Mouse (Mus musculus): Measurements from ENCODE around the gene Tmem145.

Tmem145 gene

DNA sequence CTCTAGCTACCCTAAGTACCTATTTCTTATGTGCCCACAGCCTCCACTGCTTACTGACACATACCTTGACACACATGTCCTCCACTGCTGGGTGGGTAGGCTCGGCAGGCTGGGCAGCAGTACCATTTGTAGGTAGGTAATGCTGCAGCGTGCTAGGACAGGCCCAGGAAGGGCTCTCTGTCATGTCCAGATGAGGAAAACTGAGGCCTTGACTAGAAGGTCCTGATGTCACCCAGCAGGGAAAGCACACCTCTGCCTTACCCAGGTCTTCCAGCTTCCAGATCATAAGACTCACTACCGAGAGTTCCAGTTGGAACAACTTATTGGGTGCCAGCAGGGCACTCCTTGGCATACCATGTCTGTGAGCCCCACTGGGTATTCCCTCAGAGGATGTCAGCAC lies 30.9 kb upstream of the Tmem145 start:
- ATAC-seq (ENCODE audit: insufficient number of reproducible peaks, low FRiP score, low TSS enrichment) = no peak

DNA sequence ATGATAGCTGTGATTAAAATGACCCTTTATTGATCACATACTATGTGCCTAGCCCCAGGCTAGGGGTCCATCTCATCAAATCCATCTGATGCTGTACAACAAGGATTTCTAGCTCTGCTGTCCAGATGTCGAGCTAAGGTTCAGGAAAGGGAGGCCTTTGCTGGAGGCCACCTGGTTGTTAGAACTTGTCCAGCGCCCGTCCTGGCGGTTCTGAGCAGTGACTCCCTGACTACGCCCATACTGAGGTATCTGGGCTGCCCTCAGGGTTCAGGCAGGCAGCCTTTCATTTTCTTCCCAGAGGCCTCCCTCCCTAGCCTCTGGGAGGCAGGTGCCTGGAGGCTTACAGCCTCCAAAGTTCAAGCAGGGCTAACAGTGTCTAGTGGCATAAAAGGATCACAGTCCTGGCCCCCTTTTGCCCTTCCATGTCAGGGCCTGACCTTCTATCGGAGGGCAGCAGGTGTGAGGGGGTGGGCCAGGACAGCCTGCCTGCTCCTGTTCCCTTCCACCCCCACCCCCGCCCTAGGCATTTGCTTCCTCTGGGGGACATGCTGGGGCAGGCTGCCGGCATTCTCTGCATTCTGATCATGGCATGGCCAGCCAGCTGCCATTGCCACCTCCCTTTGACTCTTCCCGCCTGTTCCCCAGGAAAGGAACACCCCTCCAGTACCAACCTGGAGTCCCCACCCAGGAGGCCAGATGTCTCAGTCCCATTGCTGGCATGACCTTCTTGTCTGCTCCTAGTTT lies 30.2 kb upstream of the Tmem145 start:
- ATAC-seq (ENCODE audit: insufficient number of reproducible peaks, low FRiP score, low TSS enrichment) = no peak

DNA sequence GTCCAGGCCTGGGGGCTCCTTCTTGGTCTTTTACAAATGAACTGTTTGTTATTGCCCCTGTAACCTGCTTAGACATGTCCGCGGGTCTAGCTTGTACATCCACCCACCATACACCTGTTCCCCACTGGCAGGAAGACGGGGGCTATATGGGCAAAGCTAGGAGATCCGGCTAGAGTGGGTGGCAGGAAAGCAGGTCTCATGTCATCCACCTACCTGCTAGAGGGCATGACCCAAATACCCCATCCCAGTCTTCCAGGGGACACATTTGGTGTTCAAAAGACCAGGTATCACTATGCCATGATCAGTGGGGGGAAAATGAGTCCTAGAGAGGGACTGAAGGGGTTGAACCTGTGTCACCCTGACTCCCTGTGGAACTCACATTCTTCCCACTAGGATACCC lies 28.5 kb upstream of the Tmem145 start:
- ATAC-seq (ENCODE audit: insufficient number of reproducible peaks, low FRiP score, low TSS enrichment) = no peak

DNA sequence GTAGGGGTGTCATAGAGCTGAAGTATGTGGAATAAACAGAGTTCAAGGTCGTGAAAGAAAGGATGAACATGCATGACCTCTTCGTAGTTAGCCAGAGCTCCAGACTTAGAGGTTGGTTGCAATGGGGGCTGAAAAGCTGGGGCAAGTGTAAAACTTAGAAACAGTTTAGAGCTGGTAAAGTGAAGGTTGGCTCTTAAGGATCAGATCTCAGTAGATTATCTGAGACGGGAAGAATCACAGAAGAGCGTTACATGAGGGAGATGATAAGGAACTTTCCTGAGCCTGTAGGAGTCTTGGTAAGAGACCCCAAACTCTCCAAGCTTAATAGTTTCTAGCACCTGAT lies 27.9 kb upstream of the Tmem145 start:
- no peak for ATAC-seq (ENCODE audit: insufficient number of reproducible peaks, low FRiP score, low TSS enrichment)

DNA sequence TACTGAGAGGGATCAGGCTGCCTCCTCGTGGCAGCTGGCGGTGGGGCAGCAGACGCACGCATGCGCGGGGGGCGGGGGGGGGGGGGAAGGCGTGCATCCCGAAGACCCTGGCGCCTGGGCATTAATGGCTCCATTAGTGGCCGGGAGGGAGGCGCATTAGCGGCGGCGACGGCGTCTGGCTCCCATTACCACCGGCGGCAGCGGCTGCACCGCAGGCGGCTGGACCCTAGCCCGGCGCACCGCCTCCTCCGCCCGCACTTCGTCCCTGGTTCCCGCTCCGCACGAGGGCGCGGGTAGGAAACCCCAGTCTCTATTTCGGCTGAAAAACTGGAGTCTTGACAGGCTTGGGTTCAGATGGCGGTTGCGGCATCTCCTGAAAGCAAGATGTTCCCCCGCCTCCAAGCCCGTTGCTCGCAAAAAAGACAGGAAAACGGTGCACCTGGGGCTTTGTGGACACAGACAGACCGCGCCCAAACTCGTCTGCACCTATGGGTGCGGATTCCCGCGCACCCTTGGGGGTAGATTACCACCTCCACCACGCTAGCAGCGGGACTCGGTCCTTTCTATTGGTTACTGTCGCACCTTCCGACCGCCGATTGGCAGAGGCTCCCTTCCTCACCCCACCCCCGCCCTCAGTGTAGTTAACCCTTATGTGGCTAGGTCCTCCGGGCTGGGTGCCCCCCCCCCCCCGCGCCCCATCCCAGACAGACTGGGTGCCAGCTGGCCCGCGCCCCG lies 27.4 kb upstream of the Tmem145 start:
- ATAC-seq (ENCODE audit: insufficient number of reproducible peaks, low FRiP score, low TSS enrichment) = peak; percentile 23; the same call in 1 of the 2 replicates

DNA sequence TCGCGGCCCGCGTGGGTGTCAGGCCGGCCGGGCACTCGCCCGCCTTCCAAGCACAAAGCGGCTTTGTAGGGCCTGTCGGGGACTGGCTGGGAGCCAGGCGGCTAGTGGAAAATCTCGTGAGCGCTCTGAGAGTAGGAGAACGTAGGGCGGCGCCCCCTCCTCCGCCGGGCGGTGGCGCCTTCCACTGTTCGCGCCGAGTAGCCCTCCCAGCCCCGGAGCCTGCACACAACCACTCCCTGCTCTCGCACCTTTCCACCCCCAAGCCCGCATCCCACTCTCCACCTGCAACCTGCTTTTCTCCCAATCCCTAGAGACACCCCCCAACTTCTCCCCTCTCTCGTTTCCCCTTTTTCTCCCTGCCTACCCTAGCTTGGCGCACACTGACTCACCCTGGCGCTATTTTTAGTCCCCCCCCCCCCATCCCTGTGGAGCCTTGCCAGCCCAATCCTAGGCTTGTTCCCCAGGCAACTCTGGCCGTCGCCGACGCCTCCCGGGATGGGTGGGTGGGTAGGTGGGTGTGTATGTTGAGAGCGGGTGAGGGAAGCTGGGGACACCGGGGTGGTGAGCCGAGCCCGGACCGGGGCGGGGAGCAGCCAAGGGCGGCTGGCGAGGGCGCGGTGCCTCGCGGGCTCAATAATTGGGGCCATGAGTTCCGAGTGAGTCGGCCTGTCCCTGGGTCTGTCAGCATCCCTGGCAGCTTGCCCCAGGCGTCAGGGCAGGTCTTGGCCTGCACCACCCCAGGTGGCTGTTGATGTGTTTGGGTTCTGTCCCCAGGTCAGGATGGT lies 26.6 kb upstream of the Tmem145 start:
- ATAC-seq (ENCODE audit: insufficient number of reproducible peaks, low FRiP score, low TSS enrichment) = peak; percentile 14; the same call in 1 of the 2 replicates

DNA sequence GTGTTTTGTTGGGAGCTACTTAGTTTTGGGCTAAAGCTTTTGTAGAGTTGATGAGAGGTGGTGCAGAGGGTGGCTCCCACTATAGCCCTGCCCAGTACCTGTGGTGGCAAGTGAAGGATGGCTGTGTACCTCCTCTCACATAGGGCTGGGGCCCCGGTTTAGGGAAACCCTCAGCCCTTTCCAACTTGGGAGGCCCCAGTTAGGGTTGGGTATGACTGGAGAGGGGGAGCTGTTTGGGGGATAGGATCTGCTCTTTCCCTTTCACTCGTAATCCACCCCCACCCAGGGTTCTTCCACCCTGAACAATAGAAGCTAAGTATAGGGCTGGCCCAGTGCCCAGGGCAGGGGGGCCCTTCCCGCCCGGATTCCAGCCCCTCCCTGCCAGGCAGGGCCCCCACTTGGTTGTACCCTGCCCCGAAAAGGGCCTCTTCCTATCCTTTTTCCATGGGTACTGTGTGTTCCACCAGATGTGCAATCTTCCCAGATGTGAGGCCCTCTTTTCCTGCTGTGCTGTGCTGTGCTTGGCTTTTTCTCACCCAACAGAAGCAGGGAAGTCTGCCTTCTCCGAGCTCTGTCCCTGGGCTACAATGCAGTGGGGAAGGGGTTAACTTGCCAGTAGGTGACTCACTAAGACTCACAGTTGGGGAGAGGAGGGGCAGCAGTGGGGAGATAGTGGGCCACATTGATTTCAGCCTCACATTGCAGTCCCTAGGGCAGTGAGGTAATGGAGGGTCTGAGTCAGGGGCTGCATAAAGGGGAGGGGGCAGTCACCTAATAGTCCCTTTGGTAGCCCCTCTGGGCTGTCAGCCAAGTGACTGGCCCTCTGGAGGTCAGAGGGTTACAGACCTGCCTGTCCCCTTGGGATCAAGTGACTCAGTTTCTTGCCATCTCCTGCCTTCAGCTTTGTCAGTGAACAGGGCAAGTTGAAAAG lies 25.8 kb upstream of the Tmem145 start:
- no peak for ATAC-seq (ENCODE audit: insufficient number of reproducible peaks, low FRiP score, low TSS enrichment)

DNA sequence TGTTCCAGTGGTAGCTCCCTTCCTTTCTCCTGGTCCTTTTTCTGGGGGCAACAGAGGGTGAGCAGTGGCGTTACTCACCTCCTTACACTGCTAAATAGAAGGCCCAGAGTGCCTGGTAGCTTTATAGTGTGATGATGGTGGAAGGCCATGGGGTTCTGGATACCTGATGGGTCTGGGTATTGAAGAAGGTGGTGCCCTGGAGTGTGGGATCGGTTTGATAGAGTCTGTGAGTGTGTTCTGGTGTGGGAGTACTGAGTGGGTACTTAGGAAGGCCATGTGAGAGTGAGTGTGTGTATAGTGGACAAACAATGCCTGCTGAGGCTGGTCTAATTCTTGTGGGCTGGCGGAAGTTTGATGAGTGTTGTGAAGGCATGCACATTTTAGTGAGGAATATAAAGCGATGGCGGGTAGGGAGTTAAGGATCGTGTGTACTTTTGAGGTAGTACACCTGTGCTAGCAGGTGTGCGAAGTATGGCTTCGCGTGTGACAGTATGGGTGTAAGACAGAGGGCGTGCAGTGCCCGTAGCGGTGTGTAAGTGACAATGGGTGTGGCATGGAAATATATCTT lies 24.7 kb upstream of the Tmem145 start:
- ATAC-seq (ENCODE audit: insufficient number of reproducible peaks, low FRiP score, low TSS enrichment) = no peak

DNA sequence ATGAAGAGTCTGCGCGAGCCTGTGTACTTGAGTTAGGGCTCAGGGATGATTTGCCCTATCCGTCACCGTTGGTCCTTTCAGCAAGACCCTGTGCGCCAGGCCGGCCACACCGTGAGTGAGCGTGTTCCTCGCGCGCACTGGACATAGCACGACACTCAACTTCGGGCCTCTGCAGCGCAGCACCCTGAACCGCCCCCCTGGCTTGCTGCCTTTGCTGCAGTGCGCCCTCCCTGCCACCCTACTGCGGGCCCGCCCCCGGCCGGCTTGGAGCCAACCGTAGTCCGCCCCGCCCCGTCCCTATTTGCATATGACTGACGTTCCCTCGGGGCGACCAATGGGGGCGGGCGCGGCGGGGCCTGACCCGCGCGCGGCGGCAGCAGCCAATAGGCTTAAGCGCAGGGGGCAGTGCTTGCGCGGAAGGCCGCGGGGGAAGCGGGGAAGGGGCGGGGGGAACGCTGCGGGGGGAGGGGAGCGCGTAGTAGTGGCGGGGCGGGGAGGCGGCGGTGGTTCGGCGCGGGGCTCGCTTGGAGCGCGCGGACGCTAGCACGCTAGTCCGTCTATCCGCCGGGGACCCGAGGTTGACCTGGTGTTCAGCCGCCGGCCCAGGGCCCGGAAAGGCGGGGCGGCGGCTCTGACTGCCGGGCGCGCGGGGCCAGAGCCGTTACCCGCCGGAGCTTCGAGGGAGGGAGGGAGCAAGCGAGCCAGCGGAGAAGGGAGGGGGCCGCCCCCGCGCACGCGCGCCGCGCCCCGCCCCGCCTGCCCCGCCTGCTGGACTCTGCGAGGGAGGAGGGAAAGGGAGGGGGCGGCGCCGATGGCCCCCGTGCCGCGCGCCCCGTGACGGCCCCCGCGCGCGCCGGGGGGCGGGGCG lies 23.9 kb upstream of the Tmem145 start:
- ATAC-seq (ENCODE audit: insufficient number of reproducible peaks, low FRiP score, low TSS enrichment) = peak; percentile 41; the same call in 1 of the 2 replicates

DNA sequence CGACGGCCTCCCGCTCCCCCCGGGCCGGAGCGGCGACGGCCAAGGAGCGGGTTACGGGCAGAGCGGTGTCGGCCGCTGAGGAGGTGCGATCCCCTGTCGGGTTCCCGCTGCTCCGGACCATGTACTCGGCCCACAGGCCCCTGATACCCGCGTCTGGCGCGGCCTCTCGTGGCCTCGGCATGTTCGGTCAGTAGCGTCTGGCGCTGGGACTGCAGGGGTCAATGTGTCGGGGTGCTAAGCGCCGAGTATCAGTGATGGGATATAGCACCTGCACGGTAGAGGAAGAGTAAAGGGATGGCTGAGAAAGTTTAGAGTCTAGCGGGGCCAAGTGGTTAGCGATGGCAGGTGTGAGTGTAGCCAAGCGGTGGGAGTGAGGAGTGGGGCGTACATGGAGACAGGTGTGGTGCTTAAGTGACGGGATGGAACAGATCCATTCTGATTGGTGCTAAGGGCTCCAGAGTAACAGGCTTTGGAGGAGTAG lies 23.1 kb upstream of the Tmem145 start:
- ATAC-seq (ENCODE audit: insufficient number of reproducible peaks, low FRiP score, low TSS enrichment) = no peak

DNA sequence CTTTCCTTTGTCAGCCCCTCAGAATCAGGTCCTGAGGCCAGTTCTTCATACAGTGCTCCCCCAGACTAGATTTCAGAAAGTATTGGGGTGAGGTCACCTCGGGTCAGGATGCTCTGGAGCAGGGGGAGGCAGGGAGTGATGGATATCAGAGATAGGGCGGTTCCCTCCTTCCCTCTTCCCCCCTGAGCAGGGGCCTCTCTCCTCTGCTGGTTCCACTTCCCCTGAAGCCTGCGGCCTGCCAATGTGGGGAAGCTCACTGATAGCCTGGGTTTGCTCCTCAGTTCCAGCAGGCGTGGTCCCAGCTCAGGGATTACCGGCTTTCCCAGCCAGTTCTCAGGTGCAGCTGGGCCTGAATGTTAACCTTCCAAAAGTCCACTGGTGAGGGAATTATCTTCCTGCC lies 22.3 kb upstream of the Tmem145 start:
- ATAC-seq (ENCODE audit: insufficient number of reproducible peaks, low FRiP score, low TSS enrichment) = no peak

DNA sequence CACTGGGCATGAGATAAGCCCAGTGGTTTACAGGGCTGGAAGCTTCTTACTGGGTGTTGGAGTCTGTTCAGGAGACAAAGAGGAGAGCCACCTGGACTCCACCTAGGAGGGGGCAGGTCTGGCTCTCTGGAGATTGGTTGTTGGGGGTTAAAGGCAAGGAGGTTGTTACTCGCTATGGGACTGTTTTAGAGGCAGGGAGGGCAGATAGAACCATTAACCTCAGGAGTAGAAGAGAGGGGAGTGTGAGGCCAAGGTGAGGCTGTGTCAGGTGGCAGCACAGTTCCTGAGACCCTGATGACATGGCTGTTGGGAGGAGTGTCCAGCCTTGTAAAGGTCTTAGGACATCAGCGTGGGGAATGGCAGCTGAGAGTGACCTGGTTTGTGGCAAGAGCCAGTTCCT lies 21.7 kb upstream of the Tmem145 start:
- ATAC-seq (ENCODE audit: insufficient number of reproducible peaks, low FRiP score, low TSS enrichment) = no peak

DNA sequence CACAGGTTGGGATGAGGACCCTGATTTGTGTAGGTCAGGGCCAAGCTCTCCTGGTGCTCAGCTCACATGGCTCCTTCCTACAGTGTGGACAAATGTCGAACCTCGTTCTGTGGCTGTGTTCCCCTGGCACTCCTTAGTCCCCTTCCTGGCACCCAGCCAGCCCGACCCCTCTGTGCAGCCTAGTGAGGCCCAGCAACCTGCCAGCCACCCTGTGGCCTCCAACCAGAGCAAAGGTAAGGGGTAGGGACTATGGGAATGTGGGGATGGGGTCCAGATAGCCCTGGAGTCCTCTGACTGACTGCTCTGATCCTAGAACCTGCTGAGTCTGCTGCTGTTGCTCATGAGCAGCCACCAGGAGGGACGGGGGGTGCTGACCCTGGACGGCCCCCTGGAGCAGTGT lies 21.1 kb upstream of the Tmem145 start:
- no peak for ATAC-seq (ENCODE audit: insufficient number of reproducible peaks, low FRiP score, low TSS enrichment)

DNA sequence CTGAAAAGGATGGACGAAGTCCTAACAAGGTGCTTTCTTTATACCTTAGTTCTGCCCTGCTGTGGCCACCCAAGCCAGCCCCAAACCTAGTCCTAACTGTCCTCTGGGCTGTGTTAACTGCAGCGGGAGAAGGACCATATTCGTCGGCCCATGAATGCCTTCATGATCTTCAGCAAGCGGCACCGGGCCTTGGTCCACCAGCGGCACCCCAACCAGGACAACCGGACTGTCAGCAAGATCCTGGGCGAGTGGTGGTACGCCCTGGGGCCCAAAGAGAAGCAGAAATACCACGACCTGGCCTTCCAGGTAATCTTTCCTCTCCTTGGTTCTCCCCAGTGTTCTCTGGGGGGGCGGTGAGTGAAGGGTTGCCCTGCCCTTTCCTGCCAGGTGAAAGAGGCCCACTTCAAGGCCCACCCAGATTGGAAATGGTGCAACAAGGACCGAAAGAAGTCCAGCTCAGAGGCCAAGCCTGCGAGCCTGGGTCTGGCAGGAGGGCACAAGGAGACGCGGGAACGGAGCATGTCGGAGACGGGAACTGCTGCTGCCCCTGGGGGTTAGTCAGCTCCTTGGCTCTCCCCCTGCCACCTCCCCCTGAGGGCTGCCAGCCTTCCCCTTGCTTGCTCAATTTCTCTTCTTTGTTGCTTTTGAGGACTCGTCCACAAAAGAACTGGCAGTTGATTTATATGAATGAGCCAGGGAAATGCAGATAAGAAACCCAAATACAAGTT lies 20.2 kb upstream of the Tmem145 start:
- ATAC-seq (ENCODE audit: insufficient number of reproducible peaks, low FRiP score, low TSS enrichment) = no peak

DNA sequence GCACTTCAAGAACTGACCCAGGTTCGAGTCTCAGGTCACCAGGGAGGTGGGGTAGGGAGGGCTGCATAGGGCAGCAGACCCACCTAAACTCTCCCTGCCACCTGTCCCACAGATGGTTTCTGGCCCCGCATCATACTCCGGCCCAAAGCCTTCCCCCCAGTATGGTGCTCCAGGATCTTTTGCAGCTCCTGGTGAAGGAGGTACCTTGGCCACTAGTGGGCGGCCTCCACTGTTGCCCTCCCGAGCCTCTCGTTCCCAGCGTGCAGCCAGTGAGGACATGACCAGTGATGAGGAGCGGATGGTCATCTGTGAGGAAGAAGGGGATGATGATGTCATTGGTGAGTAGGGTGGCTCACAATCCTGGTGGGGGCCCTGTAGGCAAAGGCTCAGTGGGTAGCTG lies 18.9 kb upstream of the Tmem145 start:
- ATAC-seq (ENCODE audit: insufficient number of reproducible peaks, low FRiP score, low TSS enrichment) = no peak

DNA sequence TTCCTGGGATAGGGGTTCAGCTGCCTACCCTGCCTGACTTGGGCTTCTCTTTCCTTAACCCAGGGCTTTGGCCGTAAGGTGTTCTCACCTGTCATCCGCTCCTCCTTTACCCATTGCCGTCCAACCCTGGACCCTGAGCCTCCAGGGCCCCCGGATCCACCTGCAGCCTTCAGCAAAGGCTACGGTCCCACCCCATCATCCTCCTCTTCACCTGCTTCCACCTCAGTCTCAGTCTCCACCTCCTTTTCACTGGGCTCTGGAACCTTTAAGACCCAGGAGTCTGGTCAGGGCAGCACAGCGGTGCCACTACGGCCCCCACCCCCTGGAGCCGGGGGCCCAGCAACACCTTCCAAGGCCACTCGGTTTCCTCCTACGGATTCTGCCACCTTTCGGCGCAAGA lies 17.9 kb upstream of the Tmem145 start:
- ATAC-seq (ENCODE audit: insufficient number of reproducible peaks, low FRiP score, low TSS enrichment) = no peak

DNA sequence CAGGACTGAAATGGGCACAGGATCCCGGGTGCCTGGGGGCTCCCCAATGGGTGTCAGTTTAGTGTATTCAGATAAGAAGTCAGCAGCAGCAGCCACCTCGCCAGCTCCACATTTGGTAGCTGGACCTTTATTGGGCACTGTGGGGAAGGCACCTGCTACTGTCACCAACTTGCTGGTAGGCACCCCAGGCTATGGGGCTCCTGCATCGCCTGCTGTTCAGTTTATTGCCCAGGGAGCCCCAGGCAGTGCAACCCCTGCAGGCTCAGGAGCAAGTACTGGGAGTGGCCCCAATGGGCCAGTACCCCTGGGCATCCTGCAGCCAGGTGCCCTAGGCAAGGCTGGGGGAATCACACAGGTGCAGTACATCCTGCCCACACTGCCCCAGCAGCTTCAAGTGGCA lies 17.2 kb upstream of the Tmem145 start:
- ATAC-seq (ENCODE audit: insufficient number of reproducible peaks, low FRiP score, low TSS enrichment) = no peak

DNA sequence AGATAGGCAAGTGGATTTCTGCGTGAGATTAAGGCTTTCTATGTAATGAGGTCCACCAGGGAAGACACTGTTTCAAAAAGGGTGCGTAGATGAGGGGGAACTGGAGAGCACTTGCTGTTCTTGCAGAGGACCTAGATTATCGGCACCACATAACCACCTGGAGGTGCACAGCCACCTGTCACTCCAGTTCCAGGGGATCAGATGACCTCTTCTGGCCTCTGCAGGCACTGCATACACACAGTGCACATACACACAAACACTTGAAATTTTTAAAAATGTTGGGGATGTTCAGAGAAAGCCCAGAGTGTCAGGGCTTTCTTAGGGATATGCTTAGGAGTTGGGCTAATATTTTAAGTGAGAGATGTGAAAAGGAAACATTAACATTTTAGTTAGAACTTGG lies 16.0 kb upstream of the Tmem145 start:
- no peak for ATAC-seq (ENCODE audit: insufficient number of reproducible peaks, low FRiP score, low TSS enrichment)

All from cerebellum, adult (tissue).